Comparison of ENCODE assay signal across 24 mouse cellular contexts in genomic region chr4:55493261-55493660, GRCm38 (mm10). TPM values are rescaled to one million over a fixed set of nuclear protein-coding genes. Genes with fewer than 3 reads are reported as not detected.
A peak's percentile ranks its signal among the peaks of the same experiment; 100 is the strongest.
DNase-seq lines count a peak whose midpoint lies in the region; ATAC-seq and TF ChIP-seq lines count a peak whose summit lies in the region.
"Had no signal": no experiment of that assay in that cellular context is flagged by ENCODE, and none has a peak within 500 bp of the region (broad histone marks: within the 10 kb centered on the region; RNA-seq: fewer than 3 reads in every experiment).

No protein-coding gene starts in this region.

- no peaks in the 10 kb centered on the region for H3K79me3 ChIP-seq in C2C12 (ENCODE audit: low read depth)

- 62% methylated on average over 3 of the region's 3 CpGs for whole genome bisulfite sequencing in intestine, embryonic 15.5 days
- WGBS in intestine, postnatal 0 days = 31% methylated on average over 3 of the region's 3 CpGs

- H3K27me3 ChIP-seq in C2C12 (ENCODE audit: control insufficient read depth, insufficient read depth, insufficient read length) = no peaks in the 10 kb centered on the region
- H3K27me3 ChIP-seq in intestine, embryonic 15.5 days (replicated peaks) = no peaks in the 10 kb centered on the region
- H3K27me3 ChIP-seq in intestine, postnatal 0 days (replicated peaks; ENCODE audit: control insufficient read depth, insufficient read depth, low read length) = no peaks in the 10 kb centered on the region
- H3K27me3 ChIP-seq: embryonic facial prominence, embryonic 12.5 days; forebrain, embryonic 12.5 days had no signal

- ATAC-seq in intestine, embryonic 15.5 days = peak; percentile 47; the same call in 1 of the 2 replicates
- ATAC-seq in intestine, postnatal 0 days = peak; percentile 81
- ATAC-seq: forebrain, embryonic 14.5 days; forebrain, embryonic 16.5 days had no signal

- H3K27ac ChIP-seq in intestine, embryonic 15.5 days = no peak overlapping the region
- no peak overlapping the region for H3K27ac ChIP-seq in intestine, postnatal 0 days (ENCODE audit: low read depth, low read length)
- H3K27ac ChIP-seq: embryonic facial prominence, embryonic 10.5 days; embryonic facial prominence, embryonic 12.5 days; forebrain, embryonic 10.5 days; forebrain, embryonic 12.5 days had no signal

- H3K79me2 ChIP-seq in C2C12 (ENCODE audit: control insufficient read depth, insufficient read depth) = no peaks in the 10 kb centered on the region

- H3K4me3 ChIP-seq in C2C12 (ENCODE audit: insufficient read depth, poor library complexity, severe bottlenecking) = no peak overlapping the region
- H3K4me3 ChIP-seq in intestine, embryonic 15.5 days (replicated peaks) = no peak overlapping the region
- no peak overlapping the region for H3K4me3 ChIP-seq in intestine, postnatal 0 days (ENCODE audit: low read depth, low read length)
- H3K4me3 ChIP-seq: embryonic facial prominence, embryonic 10.5 days; embryonic facial prominence, embryonic 12.5 days; forebrain, embryonic 10.5 days; forebrain, embryonic 12.5 days had no signal

- intact Hi-C loops in heart, postnatal 25 days (cut with DNase I) = no loop called here

- H3K4me2 ChIP-seq in intestine, embryonic 15.5 days (replicated peaks) = no peak overlapping the region
- H3K4me2 ChIP-seq in intestine, postnatal 0 days (replicated peaks; ENCODE audit: low read depth) = no peak overlapping the region
- H3K4me2 ChIP-seq: embryonic facial prominence, embryonic 12.5 days; forebrain, embryonic 12.5 days had no signal

- peak; percentile 77 for DNase-seq in NIH3T3 (ENCODE audit: low read depth)
- no peak for DNase-seq in urinary bladder, postnatal 10 days (ENCODE audit: low spot score)
- DNase-seq in kidney, adult 9 months = no peak
- DNase-seq in heart, postnatal 25 days (ENCODE audit: low spot score) = no peak
- no peak for DNase-seq in thymus, postnatal 25 days
- DNase-seq: adrenal gland, adult 8-10 months; adrenal gland, postnatal 14 days; adrenal gland, postnatal 36 days; B cell, adult 2 months; cerebellum, adult 11-12 months; cerebellum, adult 2 months; cerebellum, adult 9-10 months; cerebellum, postnatal 10 days; cerebellum, postnatal 25 days had no signal

- no peak overlapping the region for H3ac ChIP-seq in C2C12 (ENCODE audit: control insufficient read depth, insufficient read length, low read depth)

- H3K36me3 ChIP-seq in C2C12 (ENCODE audit: control insufficient read depth, insufficient read depth) = no peaks in the 10 kb centered on the region
- H3K36me3 ChIP-seq in intestine, embryonic 15.5 days = no peaks in the 10 kb centered on the region
- no peaks in the 10 kb centered on the region for H3K36me3 ChIP-seq in intestine, postnatal 0 days (ENCODE audit: control insufficient read depth, insufficient read depth)
- H3K36me3 ChIP-seq: embryonic facial prominence, embryonic 10.5 days; embryonic facial prominence, embryonic 12.5 days; forebrain, embryonic 10.5 days; forebrain, embryonic 12.5 days had no signal

- no peaks in the 10 kb centered on the region for H3K9me3 ChIP-seq in intestine, embryonic 15.5 days
- H3K9me3 ChIP-seq in intestine, postnatal 0 days (ENCODE audit: control insufficient read depth) = no peaks in the 10 kb centered on the region
- H3K9me3 ChIP-seq: embryonic facial prominence, embryonic 10.5 days; embryonic facial prominence, embryonic 12.5 days; forebrain, embryonic 10.5 days; forebrain, embryonic 12.5 days had no signal

- H3K9ac ChIP-seq in intestine, embryonic 15.5 days = no peak overlapping the region
- 0 out of 2 replicates have a peak overlapping the region, but pooled peaks have one; percentile 26 for H3K9ac ChIP-seq in intestine, postnatal 0 days (ENCODE audit: low read depth, low read length)
- H3K9ac ChIP-seq: embryonic facial prominence, embryonic 12.5 days; forebrain, embryonic 12.5 days had no signal

- H3K4me1 ChIP-seq in intestine, embryonic 15.5 days (replicated peaks) = no peaks in the 10 kb centered on the region
- H3K4me1 ChIP-seq in intestine, postnatal 0 days (replicated peaks; ENCODE audit: control insufficient read depth, insufficient read depth, low read length) = no peaks in the 10 kb centered on the region
- H3K4me1 ChIP-seq: embryonic facial prominence, embryonic 10.5 days; embryonic facial prominence, embryonic 12.5 days; forebrain, embryonic 10.5 days; forebrain, embryonic 12.5 days had no signal

- TF ChIP-seq CTCF in C2C12 (IDR thresholded peaks at IDR 0.05; ENCODE audit: control insufficient read depth, insufficient read depth, insufficient read length) = no peak
- no peak for TF ChIP-seq CTCF in intestine, postnatal 0 days (IDR thresholded peaks at IDR 0.05; ENCODE audit: low read depth)

TF ChIP-seq in C2C12, 6 proteins besides CTCF, POLR2A, EP300 and RAD21:
- TF ChIP-seq USF1 (IDR thresholded peaks at IDR 0.05; ENCODE audit: low read depth) (no peak), CEBPB (IDR thresholded peaks at IDR 0.05; ENCODE audit: low read depth) (peak; percentile 7)

RNA-seq across cellular contexts. Expression of gene Klf4, which starts 39.0 kb away (rescaled TPM):
- 11.0 TPM for polyA plus RNA-seq in C2C12 (2012; fragmentation: generic; extraction: Trizol)
- 9.6 and 12.1 TPM in 2 replicates for polyA plus RNA-seq in intestine, embryonic 15.5 days (2015; fragmentation: Nextera tagmentation; extraction: Ambion mirVana)
- 23.6 and 28.4 TPM in 2 replicates for polyA plus RNA-seq in intestine, postnatal 0 days (2015; fragmentation: Nextera tagmentation; extraction: Ambion mirVana)
- total RNA-seq in heart, postnatal 25 days (2021) = 10 to 100 TPM; 28.3 to 39.0 TPM
- total RNA-seq: MEL had no signal
